Mouse (Mus musculus) midbrain, embryonic 13.5 days (tissue): ENCODE results near the gene Bglap. TPM values are rescaled to one million over a fixed set of nuclear protein-coding genes. Genes with fewer than 3 reads are reported as not detected.
"Not testable (repeated sequence)": the region's sequence is repeated elsewhere in the genome, so short reads cannot be mapped to it uniquely, and the experiment has no call there.

Experiments
- ATAC-seq: fragments of 200-750 bp; cut with Nextera tagmentation; 2 replicates; pipeline ENCODE4 v1.8.0; 2017; ENCODE audit warnings: mild to moderate bottlenecking, moderate TSS enrichment, moderate library complexity
- H3K27ac ChIP-seq: fragments of 300-500 bp; sonication (generic); 2 replicates; pipeline ENCODE4 v1.5.1; 2015; ENCODE audit warnings: inconsistent platforms, mild to moderate bottlenecking, moderate library complexity
- H3K27me3 ChIP-seq: fragments of 300-500 bp; sonication (generic); 2 replicates; pipeline ENCODE4 v1.6.1; 2015; ENCODE audit warnings: mild to moderate bottlenecking, inconsistent platforms
- H3K36me3 ChIP-seq: fragments of 300-500 bp; sonication (generic); 2 replicates; pipeline ENCODE4 v1.6.1; 2015; ENCODE audit warnings: mild to moderate bottlenecking, inconsistent platforms
- H3K4me1 ChIP-seq: fragments of 300-500 bp; sonication (generic); replicated peaks from 2 replicates; pipeline ENCODE4 v1.6.1; 2015; ENCODE audit warnings: inconsistent platforms
- H3K4me2 ChIP-seq: fragments of 300-500 bp; sonication (generic); replicated peaks from 2 replicates; pipeline ENCODE4 v1.6.1; 2015; ENCODE audit warnings: moderate library complexity, mild to moderate bottlenecking, inconsistent platforms
- H3K4me3 ChIP-seq: fragments of 300-500 bp; sonication (generic); replicated peaks from 2 replicates; pipeline ENCODE4 v1.5.1; 2015; ENCODE audit warnings: mild to moderate bottlenecking, inconsistent platforms
- H3K9ac ChIP-seq: fragments of 300-500 bp; sonication (generic); replicated peaks from 2 replicates; pipeline ENCODE4 v1.6.1; 2015; ENCODE audit warnings: mild to moderate bottlenecking, inconsistent platforms
- H3K9me3 ChIP-seq: fragments of 300-500 bp; sonication (generic); 2 replicates; pipeline ENCODE4 v1.6.1; 2016; ENCODE audit warnings: mild to moderate bottlenecking, inconsistent platforms
- WGBS: fragments of 180-500 bp; shearing (Covaris S2); methylation state at CpG from one replicate; pipeline ENCODE4 v1.1.7; 2015; 5-methylcytosine and 5-hydroxymethylcytosine counted together
- polyA plus RNA-seq: library from polyadenylated mRNA; unstranded; fragments of >200 nt; fragmentation: Nextera tagmentation; extraction: Ambion mirVana; gene quantifications from 2 replicates; pipeline ENCODE4 v1.2.1, GENCODE M21; 2015

The Bglap gene
- polyA plus RNA-seq, 1 experiment from 2014 or later, result not detected

- peak overlapping the region; percentile 83; the same call in 1 of the 2 replicates for H3K9ac ChIP-seq
- H3K9me3 ChIP-seq, result no peaks in the 10 kb centered on the region
- H3K36me3 ChIP-seq, result peaks cover 42% of the 10 kb centered on the region
- peak overlapping the region; percentile 75 for H3K4me2 ChIP-seq
- H3K27me3 ChIP-seq, result no peaks in the 10 kb centered on the region
- ATAC-seq, result no peak; the same call in 1 of the 2 replicates
- H3K4me1 ChIP-seq, result peaks cover 26% of the 10 kb centered on the region
- peak overlapping the region; percentile 71 for H3K4me3 ChIP-seq
- WGBS, result 32% methylated on average over 7 of the region's 7 CpGs
- peak overlapping the region; percentile 68 for H3K27ac ChIP-seq
Measured at GRCm38 (mm10) chr3:88410645-88411031, 26.4 kb upstream of the Bglap start.

- peak within 1 kb of the TSS; percentile 75 for H3K4me2 ChIP-seq
- peak within 1 kb of the TSS; percentile 88 for H3K27ac ChIP-seq
- peak; percentile 92 for ATAC-seq
- H3K4me1 ChIP-seq, result peaks cover 26% of the 10 kb centered on the region
- no peaks in the 10 kb centered on the region for H3K9me3 ChIP-seq
- under 1% methylated on average over 54 of the region's 54 CpGs for WGBS
- H3K9ac ChIP-seq, result peak within 1 kb of the TSS; percentile 83
- no peaks in the 10 kb centered on the region for H3K27me3 ChIP-seq
- H3K4me3 ChIP-seq, result peak within 1 kb of the TSS; percentile 71
- peaks cover 36% of the 10 kb centered on the region for H3K36me3 ChIP-seq
Measured at GRCm38 (mm10) chr3:88409741-88410644, 25.7 kb upstream of the Bglap start, which contains the start of gene Pmf1. Gene Pmf1 (minus strand): TSS chr3:88410331.

GRCm38 (mm10) chr3:88408953-88409352, 24.7 kb upstream of the Bglap start:
- no peaks in the 10 kb centered on the region for H3K9me3 ChIP-seq
- no peak for ATAC-seq
- H3K27ac ChIP-seq, result no peak overlapping the region
- peak overlapping the region; percentile 83; the same call in 1 of the 2 replicates for H3K9ac ChIP-seq
- H3K4me3 ChIP-seq, result peak overlapping the region; percentile 71
- peaks cover 26% of the 10 kb centered on the region for H3K36me3 ChIP-seq
- WGBS, result 58% methylated on average over 5 of the region's 5 CpGs
- H3K27me3 ChIP-seq, result no peaks in the 10 kb centered on the region
- H3K4me2 ChIP-seq, result peak overlapping the region; percentile 75
- peaks cover 26% of the 10 kb centered on the region for H3K4me1 ChIP-seq

GRCm38 (mm10) chr3:88407529-88407928, 23.3 kb upstream of the Bglap start:
- ATAC-seq, result no peak
- Histone ChIP-seq H3K27ac (no peak overlapping the region), H3K9ac (no peak overlapping the region)

GRCm38 (mm10) chr3:88407090-88407489, 22.8 kb upstream of the Bglap start:
- Histone ChIP-seq H3K27me3 (no peaks in the 10 kb centered on the region), H3K9ac (no peak overlapping the region), H3K9me3 (no peaks in the 10 kb centered on the region), H3K4me3 (no peak overlapping the region), H3K4me2 (no peak overlapping the region), H3K4me1 (peaks cover 26% of the 10 kb centered on the region), H3K36me3 (peaks cover 10% of the 10 kb centered on the region), H3K27ac (no peak overlapping the region)
- ATAC-seq, result peak; percentile 26; the same call in 1 of the 2 replicates
- WGBS, result 0% methylated on average over 2 of the region's 2 CpGs

More at GRCm38 (mm10) chr3:88407529-88407928, 23.3 kb upstream of the Bglap start:
- H3K36me3 ChIP-seq, result peaks cover 14% of the 10 kb centered on the region
- WGBS, result 59% methylated on average over 7 of the region's 7 CpGs
- peaks cover 26% of the 10 kb centered on the region for H3K4me1 ChIP-seq
- no peak overlapping the region for H3K4me2 ChIP-seq
- H3K4me3 ChIP-seq, result no peak overlapping the region
- H3K9me3 ChIP-seq, result no peaks in the 10 kb centered on the region
- no peaks in the 10 kb centered on the region for H3K27me3 ChIP-seq

- no peak overlapping the region for H3K27ac ChIP-seq
- H3K9me3 ChIP-seq, result no peaks in the 10 kb centered on the region
- ATAC-seq, result no peak
- H3K36me3 ChIP-seq, result peaks cover 4% of the 10 kb centered on the region; the same call in 1 of the 2 replicates
- no peaks in the 10 kb centered on the region for H3K27me3 ChIP-seq
- H3K9ac ChIP-seq, result no peak overlapping the region
- 94% methylated on average over 10 of the region's 10 CpGs for WGBS
- no peak overlapping the region for H3K4me3 ChIP-seq
- H3K4me2 ChIP-seq, result no peak overlapping the region
- peaks cover 8% of the 10 kb centered on the region for H3K4me1 ChIP-seq
Measured at GRCm38 (mm10) chr3:88403522-88404230, 19.4 kb upstream of the Bglap start.

- Histone ChIP-seq H3K4me2 (no peak overlapping the region), H3K9ac (no peak overlapping the region), H3K4me1 (no peaks in the 10 kb centered on the region), H3K27ac (no peak overlapping the region), H3K27me3 (no peaks in the 10 kb centered on the region), H3K36me3 (peaks cover 4% of the 10 kb centered on the region; the same call in 1 of the 2 replicates), H3K9me3 (no peaks in the 10 kb centered on the region), H3K4me3 (no peak overlapping the region)
- WGBS, result 80% methylated on average over 2 of the region's 2 CpGs
- no peak for ATAC-seq
Measured at GRCm38 (mm10) chr3:88398666-88399065, 14.4 kb upstream of the Bglap start.

- no peak for ATAC-seq
- H3K9me3 ChIP-seq, result no peaks in the 10 kb centered on the region
- no peak overlapping the region for H3K9ac ChIP-seq
- no peak overlapping the region for H3K4me3 ChIP-seq
- H3K4me1 ChIP-seq, result no peaks in the 10 kb centered on the region
- H3K27ac ChIP-seq, result no peak overlapping the region
- H3K36me3 ChIP-seq, result peaks cover 4% of the 10 kb centered on the region; the same call in 1 of the 2 replicates
- WGBS, result 97% methylated on average over 8 of the region's 8 CpGs
- H3K27me3 ChIP-seq, result no peaks in the 10 kb centered on the region
- H3K4me2 ChIP-seq, result no peak overlapping the region
Measured at GRCm38 (mm10) chr3:88395742-88396141, 11.5 kb upstream of the Bglap start.

GRCm38 (mm10) chr3:88395288-88395687, 11.0 kb upstream of the Bglap start:
- no peaks in the 10 kb centered on the region for H3K27me3 ChIP-seq
- 95% methylated on average over 6 of the region's 6 CpGs for WGBS
- no peak overlapping the region for H3K27ac ChIP-seq
- H3K4me2 ChIP-seq, result no peak overlapping the region
- H3K9ac ChIP-seq, result no peak overlapping the region
- no peaks in the 10 kb centered on the region for H3K4me1 ChIP-seq
- peaks cover 8% of the 10 kb centered on the region for H3K36me3 ChIP-seq
- ATAC-seq, result no peak
- no peaks in the 10 kb centered on the region for H3K9me3 ChIP-seq
- H3K4me3 ChIP-seq, result no peak overlapping the region

- Histone ChIP-seq H3K9ac (no peak overlapping the region), H3K27me3 (no peaks in the 10 kb centered on the region), H3K4me1 (no peaks in the 10 kb centered on the region), H3K9me3 (no peaks in the 10 kb centered on the region), H3K27ac (no peak overlapping the region), H3K4me3 (no peak overlapping the region), H3K36me3 (peaks cover 5% of the 10 kb centered on the region), H3K4me2 (no peak overlapping the region)
- 88% methylated on average over 9 of the region's 9 CpGs for WGBS
- no peak for ATAC-seq
Measured at GRCm38 (mm10) chr3:88393776-88394375, 9.6 kb upstream of the Bglap start.

- ATAC-seq, result peak; percentile 49
- H3K9ac ChIP-seq, H3K9me3 ChIP-seq, H3K4me3 ChIP-seq, H3K27me3 ChIP-seq, H3K36me3 ChIP-seq, H3K27ac ChIP-seq, H3K4me1 ChIP-seq: not testable (repeated sequence)
- H3K4me2 ChIP-seq, result peak overlapping the region; percentile 50; the same call in 1 of the 2 replicates
- 11% methylated on average over 1 of the region's 7 CpGs for WGBS
Measured at GRCm38 (mm10) chr3:88382383-88382782, 1.9 kb downstream of the Bglap start.
